Mouse (Mus musculus) forebrain, embryonic 16.5 days (tissue): Measurements from ENCODE around the gene Sfmbt1. TPM values are rescaled to one million over a fixed set of nuclear protein-coding genes. Genes with fewer than 3 reads are reported as not detected.

ENCODE experiments used
- ATAC-seq: fragments of 200-750 bp; cut with Nextera tagmentation; 2 replicates; pipeline ENCODE4 v1.8.0; 2017; ENCODE audit warnings: mild to moderate bottlenecking, moderate library complexity
- H3K27ac ChIP-seq: fragments of 300-500 bp; sonication (generic); 2 replicates; pipeline ENCODE4 v1.5.1; 2014; ENCODE audit warnings: low read length, control low read depth
- H3K27me3 ChIP-seq: fragments of 300-500 bp; sonication (generic); replicated peaks from 2 replicates; pipeline ENCODE4 v1.6.1; 2014; ENCODE audit warnings: low read length; ENCODE audit not compliant: control insufficient read depth, insufficient read depth
- H3K36me3 ChIP-seq: fragments of 300-500 bp; sonication (generic); 2 replicates; pipeline ENCODE4 v1.6.1; 2014; ENCODE audit not compliant: control insufficient read depth, insufficient read depth
- H3K4me1 ChIP-seq: fragments of 300-500 bp; sonication (generic); replicated peaks from 2 replicates; pipeline ENCODE4 v1.6.1; 2014; ENCODE audit warnings: low read length; ENCODE audit not compliant: control insufficient read depth, insufficient read depth
- H3K4me2 ChIP-seq: fragments of 300-500 bp; sonication (generic); 2 replicates; pipeline ENCODE4 v1.6.1; 2014; ENCODE audit warnings: mild to moderate bottlenecking, low read length, control low read depth
- H3K4me3 ChIP-seq: fragments of 300-500 bp; sonication (generic); replicated peaks from 2 replicates; pipeline ENCODE4 v1.5.1; 2014; ENCODE audit warnings: mild to moderate bottlenecking, low read length, control low read depth
- H3K9ac ChIP-seq: fragments of 300-500 bp; sonication (generic); replicated peaks from 2 replicates; pipeline ENCODE4 v1.6.1; 2014; ENCODE audit warnings: low read depth, low read length, control low read depth
- H3K9me3 ChIP-seq: fragments of 300-500 bp; sonication (generic); 2 replicates; pipeline ENCODE4 v1.6.1; 2016; ENCODE audit warnings: low read length; ENCODE audit not compliant: control insufficient read depth
- WGBS: fragments of 180-500 bp; shearing (Covaris S2); extraction: QIAGEN DNeasy Blood & Tissue Kit; methylation state at CpG from one replicate; pipeline ENCODE4 v1.1.7; 2014; 5-methylcytosine and 5-hydroxymethylcytosine counted together
- polyA plus RNA-seq: library from polyadenylated mRNA; unstranded; fragments of >200 nt; fragmentation: Nextera tagmentation; extraction: Ambion mirVana; gene quantifications from 2 replicates; pipeline ENCODE4 v1.2.1, GENCODE M21; 2015

The Sfmbt1 gene
- polyA plus RNA-seq, result 19.9 and 21.9 TPM in 2 replicates

DNA sequence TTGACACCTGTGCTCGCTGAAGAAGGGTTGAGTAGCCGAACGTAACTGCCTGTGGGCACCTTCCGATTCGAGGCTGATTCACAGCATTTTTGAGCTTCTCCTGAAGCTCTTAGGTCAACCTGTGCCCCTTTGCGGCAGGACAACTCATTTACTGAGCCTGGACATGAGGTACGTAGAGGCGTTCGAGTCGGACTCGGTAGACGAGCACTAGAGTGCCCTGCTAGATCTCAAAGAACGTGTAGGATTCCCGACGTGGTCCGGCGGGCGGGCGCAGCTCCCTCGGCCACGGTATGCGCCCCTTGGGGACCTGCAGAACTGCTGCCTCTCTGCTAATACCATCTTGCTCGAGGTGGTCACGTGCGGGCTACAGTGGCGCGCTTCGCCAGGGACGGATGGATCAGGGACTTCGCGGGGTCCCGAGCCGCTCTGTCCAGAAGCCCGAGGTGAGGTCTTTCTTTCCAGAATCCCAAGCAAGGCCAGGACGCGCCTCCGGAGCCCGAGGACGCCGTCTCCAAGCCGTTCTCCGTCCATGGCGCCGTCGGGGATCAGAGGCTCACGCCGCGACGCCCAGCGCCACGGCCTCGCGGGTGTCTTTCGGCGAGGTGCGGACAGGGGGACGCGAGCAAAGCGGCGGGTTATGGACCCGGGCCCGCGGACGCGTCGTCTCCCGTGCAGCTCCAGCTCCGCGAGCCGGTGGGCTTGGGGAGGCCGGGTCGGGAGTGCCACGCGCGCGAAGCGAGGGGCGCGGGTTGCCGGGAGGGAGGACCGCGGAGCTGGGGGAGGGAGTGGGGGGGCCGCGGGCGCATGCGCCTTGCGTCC is at the start of gene Sfmbt1:
TSS of gene Sfmbt1 (plus strand) at position 51 of the 819 bp plus-strand sequence.
- Histone ChIP-seq H3K27me3 (no peaks in the 10 kb centered on the region), H3K4me2 (peak within 1 kb of the TSS; percentile 61), H3K4me3 (peak within 1 kb of the TSS; percentile 89), H3K36me3 (no peaks in the 10 kb centered on the region), H3K9me3 (no peaks in the 10 kb centered on the region), H3K27ac (peak within 1 kb of the TSS; percentile 96), H3K9ac (peak within 1 kb of the TSS; percentile 88), H3K4me1 (peaks cover 9% of the 10 kb centered on the region)
- WGBS, result 2% methylated on average over 87 of the region's 87 CpGs
- ATAC-seq, result peak; percentile 74

DNA sequence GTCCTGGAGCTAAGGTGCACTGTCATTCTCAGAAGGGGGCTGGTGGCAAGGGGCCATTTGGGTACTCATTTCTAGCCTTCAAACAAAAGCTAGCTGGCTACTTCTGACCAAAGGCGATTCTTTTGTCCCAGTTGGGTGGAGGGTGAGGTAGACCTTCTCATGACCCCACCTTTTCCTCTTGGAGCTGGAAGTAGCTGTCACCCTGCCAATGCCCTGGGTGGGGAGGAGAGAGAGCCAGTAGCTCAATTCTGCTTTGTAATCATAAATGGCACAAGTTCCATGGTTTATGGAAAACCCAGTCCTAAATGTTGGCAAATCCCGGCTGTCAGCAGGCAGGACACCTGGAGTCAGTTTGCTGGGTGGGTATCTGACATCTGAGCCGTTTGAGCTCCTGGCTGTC is 48.6 kb upstream of the Sfmbt1 start:
- peaks cover 4% of the 10 kb centered on the region; the same call in 1 of the 2 replicates for H3K36me3 ChIP-seq
- 80% methylated on average over 3 of the region's 3 CpGs for WGBS
- no peak for ATAC-seq

DNA sequence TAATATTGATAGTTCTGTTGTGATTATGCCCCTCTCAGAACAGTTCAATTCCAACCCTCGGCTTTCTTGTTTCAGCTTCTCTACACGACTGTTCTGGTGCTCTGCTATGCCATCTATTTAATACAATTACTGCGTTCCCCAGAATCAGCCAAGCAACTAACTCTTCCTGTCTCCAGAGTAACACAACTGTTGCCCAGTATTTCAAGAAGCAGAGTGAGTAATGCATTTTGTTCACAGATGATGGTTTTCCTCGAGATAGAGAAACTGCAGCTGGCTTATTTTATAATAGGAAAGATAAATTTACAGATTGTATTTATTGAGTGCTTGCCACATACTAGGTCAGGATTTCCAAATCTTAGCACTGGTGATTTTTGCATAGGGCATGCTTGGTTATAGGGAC is 48.0 kb upstream of the Sfmbt1 start:
- H3K36me3 ChIP-seq, result peaks cover 2% of the 10 kb centered on the region; the same call in 1 of the 2 replicates
- H3K9me3 ChIP-seq, result no peaks in the 10 kb centered on the region
- no peak overlapping the region for H3K4me3 ChIP-seq
- 88% methylated on average over 4 of the region's 4 CpGs for WGBS
- H3K4me2 ChIP-seq, result no peak overlapping the region
- H3K4me1 ChIP-seq, result no peaks in the 10 kb centered on the region
- ATAC-seq, result no peak
- no peak overlapping the region for H3K9ac ChIP-seq
- no peaks in the 10 kb centered on the region for H3K27me3 ChIP-seq
- H3K27ac ChIP-seq, result no peak overlapping the region

More for the DNA sequence above, 48.6 kb upstream of the Sfmbt1 start:
- Histone ChIP-seq H3K4me3 (no peak overlapping the region), H3K4me2 (no peak overlapping the region), H3K9ac (no peak overlapping the region), H3K4me1 (no peaks in the 10 kb centered on the region), H3K27me3 (no peaks in the 10 kb centered on the region), H3K9me3 (no peaks in the 10 kb centered on the region), H3K27ac (no peak overlapping the region)

DNA sequence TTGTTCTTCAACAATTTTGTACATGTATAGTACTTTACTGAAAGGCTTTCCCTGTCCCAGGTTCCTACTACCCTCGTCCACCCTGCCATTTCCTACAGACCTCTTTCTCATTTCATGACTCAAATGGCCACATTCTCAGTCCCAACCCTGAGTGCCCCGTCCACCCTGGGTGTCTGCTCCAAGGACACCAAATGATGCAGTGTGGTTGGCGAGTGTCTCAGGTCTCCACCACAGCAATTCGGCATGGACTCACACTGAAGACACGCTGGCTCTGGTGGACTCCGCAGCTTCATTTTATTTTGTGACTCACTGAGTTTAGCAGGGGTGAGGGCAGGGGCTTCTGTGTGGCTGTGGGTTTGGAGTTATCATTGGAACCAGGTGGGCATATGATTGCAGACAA is 44.5 kb upstream of the Sfmbt1 start:
- H3K9ac ChIP-seq, result no peak overlapping the region
- no peaks in the 10 kb centered on the region for H3K9me3 ChIP-seq
- H3K4me1 ChIP-seq, result no peaks in the 10 kb centered on the region
- H3K27me3 ChIP-seq, result no peaks in the 10 kb centered on the region
- no peak for ATAC-seq
- H3K4me2 ChIP-seq, result no peak overlapping the region
- no peak overlapping the region for H3K27ac ChIP-seq
- no peaks in the 10 kb centered on the region; the same call in 1 of the 2 replicates for H3K36me3 ChIP-seq
- 92% methylated on average over 6 of the region's 6 CpGs for WGBS
- no peak overlapping the region for H3K4me3 ChIP-seq

DNA sequence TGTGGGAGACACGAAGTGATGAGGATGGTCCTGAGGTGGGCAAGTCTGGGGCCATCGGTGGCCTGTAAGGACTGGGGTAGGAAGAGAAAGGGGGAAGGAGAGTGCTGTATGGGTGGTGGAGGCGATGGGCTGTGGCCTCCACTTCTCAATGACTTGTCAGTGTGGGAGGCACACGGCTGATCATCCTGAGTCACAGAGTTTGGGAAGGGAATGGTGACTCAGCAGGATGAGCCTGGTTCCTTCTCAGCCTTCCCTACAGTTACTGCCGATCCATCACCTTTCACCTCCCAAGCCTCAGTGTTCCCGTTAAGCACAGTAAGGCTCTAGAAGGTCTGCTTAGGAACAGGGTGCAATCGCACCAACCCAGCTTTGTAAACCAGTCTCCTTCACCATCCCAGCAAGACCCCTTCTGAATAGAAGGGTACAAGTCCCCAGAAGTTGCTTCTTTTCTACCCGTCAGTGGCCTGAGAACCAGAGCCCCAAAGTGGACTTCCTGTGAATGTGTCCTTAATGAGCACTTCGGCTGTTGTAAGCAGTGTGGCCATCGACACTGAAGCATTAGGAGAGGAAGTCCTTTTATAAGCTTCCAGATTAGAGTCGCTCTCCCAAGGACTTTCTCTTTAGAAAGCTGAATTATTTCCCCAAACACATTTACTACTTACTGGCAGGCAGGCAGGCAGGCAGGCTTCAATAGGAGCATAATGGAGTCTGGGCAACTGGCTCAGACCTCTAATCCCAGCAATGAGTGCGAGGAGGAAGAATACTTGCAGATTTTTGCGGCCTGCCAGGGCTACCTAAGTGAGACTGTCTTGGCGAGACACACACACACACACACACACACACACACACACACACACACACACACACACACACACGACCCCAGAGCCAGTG is 43.3 kb upstream of the Sfmbt1 start:
- Histone ChIP-seq H3K27me3 (no peaks in the 10 kb centered on the region), H3K9ac (no peak overlapping the region), H3K36me3 (peaks cover under 1% of the 10 kb centered on the region; the same call in 1 of the 2 replicates), H3K4me1 (no peaks in the 10 kb centered on the region), H3K9me3 (no peaks in the 10 kb centered on the region), H3K27ac (no peak overlapping the region), H3K4me3 (no peak overlapping the region), H3K4me2 (no peak overlapping the region)
- peak; percentile 49; the same call in 1 of the 2 replicates for ATAC-seq
- 68% methylated on average over 15 of the region's 15 CpGs for WGBS

DNA sequence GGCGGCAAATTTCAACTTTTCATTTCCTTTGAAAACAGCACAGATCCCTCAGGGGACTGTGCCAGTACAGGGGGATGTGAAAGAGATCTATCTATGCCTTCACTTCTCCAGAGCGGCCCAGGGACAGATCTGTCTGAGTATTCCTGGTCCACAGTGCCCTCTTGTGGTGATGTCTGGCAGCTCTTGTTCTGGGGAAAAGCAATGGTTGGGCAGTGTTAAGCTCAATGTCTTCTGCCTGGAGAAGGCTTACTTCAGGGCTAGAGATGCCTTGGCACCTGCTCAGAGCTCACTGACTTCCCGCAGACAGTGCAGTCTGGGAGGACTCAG is 42.7 kb upstream of the Sfmbt1 start:
- H3K9me3 ChIP-seq, result no peaks in the 10 kb centered on the region
- H3K4me1 ChIP-seq, result no peaks in the 10 kb centered on the region
- no peak overlapping the region for H3K4me2 ChIP-seq
- H3K27ac ChIP-seq, result no peak overlapping the region
- no peaks in the 10 kb centered on the region for H3K27me3 ChIP-seq
- H3K4me3 ChIP-seq, result no peak overlapping the region
- H3K9ac ChIP-seq, result no peak overlapping the region
- peak; percentile 95 for ATAC-seq
- peaks cover 3% of the 10 kb centered on the region; the same call in 1 of the 2 replicates for H3K36me3 ChIP-seq
- WGBS, result 5% methylated on average over 3 of the region's 3 CpGs

DNA sequence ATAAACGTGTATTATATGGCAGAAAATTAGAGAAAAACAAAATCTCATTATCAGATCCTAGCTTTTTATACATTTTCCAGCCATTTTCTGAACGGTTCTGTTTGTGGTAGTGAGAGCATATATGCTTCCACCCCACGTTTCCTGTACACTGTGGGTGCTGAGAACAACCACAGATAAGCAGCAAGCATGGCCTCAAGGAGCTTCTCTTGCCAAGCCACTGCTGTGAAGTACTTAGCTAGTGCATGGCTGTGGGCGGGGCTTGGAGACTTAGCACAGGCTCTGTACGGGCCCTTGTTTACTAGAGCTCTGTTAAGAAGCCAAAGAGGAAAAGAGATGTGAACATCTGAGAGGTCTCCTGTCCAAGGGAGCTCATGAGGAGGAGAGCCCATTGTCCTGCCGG is 39.7 kb upstream of the Sfmbt1 start:
- Histone ChIP-seq H3K9ac (no peak overlapping the region), H3K4me3 (no peak overlapping the region), H3K9me3 (no peaks in the 10 kb centered on the region), H3K4me1 (no peaks in the 10 kb centered on the region), H3K36me3 (peaks cover 13% of the 10 kb centered on the region), H3K27ac (no peak overlapping the region), H3K27me3 (no peaks in the 10 kb centered on the region), H3K4me2 (no peak overlapping the region)
- no peak for ATAC-seq
- 62% methylated on average over 6 of the region's 6 CpGs for WGBS

DNA sequence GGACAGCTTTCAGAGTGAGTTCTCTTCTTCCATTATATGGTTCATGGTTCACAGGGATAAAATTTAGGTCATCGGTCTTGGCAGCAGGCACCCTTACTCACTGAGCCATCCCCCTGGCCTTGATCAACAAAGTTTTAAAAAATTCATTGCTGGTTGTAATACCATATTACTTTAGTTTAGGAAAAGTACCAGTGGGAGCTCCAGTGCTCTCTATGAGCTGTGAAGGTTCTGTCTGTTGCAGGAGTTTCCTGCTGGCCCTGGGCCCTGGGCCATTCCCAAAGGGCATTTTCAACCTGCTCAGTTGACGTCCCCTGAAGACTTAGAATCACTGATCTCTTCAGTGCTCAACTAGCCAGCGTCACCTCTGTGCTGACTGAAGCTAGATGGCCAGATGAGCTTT is 32.5 kb upstream of the Sfmbt1 start:
- ATAC-seq, result no peak
- H3K4me3 ChIP-seq, result no peak overlapping the region
- no peaks in the 10 kb centered on the region for H3K9me3 ChIP-seq
- H3K9ac ChIP-seq, result no peak overlapping the region
- H3K36me3 ChIP-seq, result peaks cover 14% of the 10 kb centered on the region
- WGBS, result 90% methylated on average over 3 of the region's 3 CpGs
- no peaks in the 10 kb centered on the region for H3K27me3 ChIP-seq
- H3K4me2 ChIP-seq, result no peak overlapping the region
- no peaks in the 10 kb centered on the region for H3K4me1 ChIP-seq
- H3K27ac ChIP-seq, result no peak overlapping the region

DNA sequence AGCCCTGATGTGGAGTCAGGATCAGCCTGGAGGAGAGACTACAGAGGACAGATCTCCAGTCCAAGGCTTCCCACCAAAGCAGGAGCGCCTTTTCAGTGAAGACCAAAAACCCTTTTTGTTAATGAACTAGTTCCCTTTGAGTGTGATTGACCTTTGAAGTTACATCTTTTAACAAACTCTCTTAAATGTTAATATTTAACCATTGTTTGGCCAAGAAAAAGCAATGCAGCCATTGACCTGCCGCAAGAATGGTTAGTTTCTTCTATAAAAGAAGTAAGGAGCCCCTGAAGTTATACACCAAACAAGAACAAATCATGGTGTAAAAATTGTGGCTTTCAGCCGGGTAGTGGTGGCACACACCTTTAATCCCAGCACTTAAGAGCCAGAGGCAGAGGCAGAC is 24.0 kb upstream of the Sfmbt1 start:
- no peak overlapping the region for H3K27ac ChIP-seq
- ATAC-seq, result no peak
- H3K27me3 ChIP-seq, result no peaks in the 10 kb centered on the region
- peaks cover 3% of the 10 kb centered on the region; the same call in 1 of the 2 replicates for H3K36me3 ChIP-seq
- no peak overlapping the region for H3K4me3 ChIP-seq
- no peak overlapping the region for H3K9ac ChIP-seq
- H3K4me2 ChIP-seq, result no peak overlapping the region
- H3K9me3 ChIP-seq, result no peaks in the 10 kb centered on the region
- H3K4me1 ChIP-seq, result peaks cover 3% of the 10 kb centered on the region
- 97% methylated on average over 3 of the region's 3 CpGs for WGBS
